Mouse (Mus musculus): ENCODE measurements at regions not wholly inside any gene's neighbourhood (a gene's known extent, or its start where the extent isn't known, plus 50 kb on each side); places are given as distances from the start of the nearest gene placed in this dataset.
A peak's percentile ranks its signal among the peaks of the same experiment; 100 is the strongest.
"Not testable (repeated sequence)": the region's sequence is repeated elsewhere in the genome, so short reads cannot be mapped to it uniquely, and the experiment has no call there.

DNA sequence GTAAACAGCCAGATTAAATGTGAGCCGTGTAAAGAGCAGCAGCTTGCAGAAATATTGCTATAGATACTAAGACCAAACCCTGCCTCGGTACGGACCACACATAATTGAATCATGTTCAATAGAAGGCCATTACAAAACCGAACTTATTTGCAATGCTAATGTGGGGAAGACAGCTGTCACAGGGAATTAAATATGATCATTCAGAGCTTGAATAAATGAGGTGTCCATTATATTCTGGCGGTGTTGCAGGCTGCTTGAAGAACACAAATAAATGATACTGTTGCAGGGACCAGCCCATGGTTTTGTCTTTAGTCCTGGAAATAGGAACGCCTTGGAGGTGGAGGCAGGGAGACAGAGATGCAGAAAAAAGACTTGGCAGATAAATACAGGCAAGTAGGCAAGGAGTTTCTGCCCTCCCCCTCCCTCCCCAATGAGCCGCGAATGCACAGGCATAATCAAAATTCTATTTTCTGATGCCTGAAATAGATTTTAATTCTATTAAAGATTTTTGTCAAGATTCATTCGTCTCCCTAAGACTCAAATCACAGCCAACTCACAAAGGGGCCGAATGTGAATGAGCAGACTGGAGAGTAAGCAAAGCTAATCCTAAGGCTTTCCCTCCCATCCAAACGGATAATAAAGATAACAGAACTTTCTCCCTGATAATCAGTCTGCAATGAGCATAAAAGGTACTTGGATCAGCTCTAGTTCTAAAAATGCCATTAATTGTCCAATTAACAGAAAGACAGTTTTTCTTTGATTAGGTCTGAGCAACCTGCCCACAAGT lies 147.6 kb downstream of the Brms1l start:
- Histone ChIP-seq H3K9me3 (replicated peaks; ENCODE audit: control insufficient read depth, low read length) (no peaks in the 10 kb centered on the region), H3K27ac (ENCODE audit: low read depth, low read length) (peak overlapping the region; percentile 48; the same call in 1 of the 2 replicates), H3K4me2 (ENCODE audit: low read length) (peak overlapping the region; percentile 39), H3K36me3 (ENCODE audit: control insufficient read depth, insufficient read depth, low read length) (no peaks in the 10 kb centered on the region), H3K9ac (ENCODE audit: low read length) (no peak overlapping the region), H3K27me3 (replicated peaks; ENCODE audit: control insufficient read depth, insufficient read depth, low read length) (0 out of 2 replicates have a peak, but pooled peaks cover 2% of the 10 kb centered on the region), H3K4me3 (ENCODE audit: low read depth, low read length) (no peak overlapping the region), H3K4me1 (ENCODE audit: control insufficient read depth, insufficient read depth, low read length) (peaks cover 12% of the 10 kb centered on the region)
- WGBS = 6% methylated on average over 11 of the region's 11 CpGs
- ATAC-seq = peak; percentile 92
- peak; percentile 88 for DNase-seq (ENCODE audit: low spot score)

DNA sequence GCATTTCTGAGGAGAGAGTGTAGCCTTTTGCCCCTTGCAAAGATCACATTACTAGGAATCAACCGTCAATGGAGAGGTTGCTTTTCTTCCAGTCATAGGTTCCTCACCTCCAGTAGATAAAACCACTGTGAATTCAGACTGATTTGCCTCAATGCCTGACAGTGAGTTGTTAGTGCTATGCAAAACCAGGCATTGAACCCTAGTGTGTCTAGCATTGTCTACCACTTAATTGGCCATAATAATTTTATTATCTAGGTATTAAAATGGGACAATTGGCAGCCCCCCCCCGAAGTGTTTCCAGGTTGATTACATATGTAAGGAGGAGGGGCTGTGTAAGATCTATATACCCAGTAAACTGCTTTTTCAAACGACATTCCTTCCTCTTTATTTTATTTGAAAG lies 147.0 kb downstream of the Brms1l start:
- no peak overlapping the region for H3K4me3 ChIP-seq (ENCODE audit: low read depth, low read length)
- peak overlapping the region; percentile 39 for H3K4me2 ChIP-seq (ENCODE audit: low read length)
- H3K9me3 ChIP-seq (replicated peaks; ENCODE audit: control insufficient read depth, low read length) = no peaks in the 10 kb centered on the region
- DNase-seq (ENCODE audit: low spot score) (no peak), ATAC-seq (peak; percentile 59; the same call in 1 of the 2 replicates)
- H3K9ac ChIP-seq (ENCODE audit: low read length) = no peak overlapping the region
- H3K36me3 ChIP-seq (ENCODE audit: control insufficient read depth, insufficient read depth, low read length) = no peaks in the 10 kb centered on the region
- H3K4me1 ChIP-seq (ENCODE audit: control insufficient read depth, insufficient read depth, low read length) = peaks cover 12% of the 10 kb centered on the region
- 31% methylated on average over 3 of the region's 3 CpGs for WGBS
- H3K27me3 ChIP-seq (replicated peaks; ENCODE audit: control insufficient read depth, insufficient read depth, low read length) = 0 out of 2 replicates have a peak, but pooled peaks cover 2% of the 10 kb centered on the region
- peak overlapping the region; percentile 29; the same call in 1 of the 2 replicates for H3K27ac ChIP-seq (ENCODE audit: low read depth, low read length)

DNA sequence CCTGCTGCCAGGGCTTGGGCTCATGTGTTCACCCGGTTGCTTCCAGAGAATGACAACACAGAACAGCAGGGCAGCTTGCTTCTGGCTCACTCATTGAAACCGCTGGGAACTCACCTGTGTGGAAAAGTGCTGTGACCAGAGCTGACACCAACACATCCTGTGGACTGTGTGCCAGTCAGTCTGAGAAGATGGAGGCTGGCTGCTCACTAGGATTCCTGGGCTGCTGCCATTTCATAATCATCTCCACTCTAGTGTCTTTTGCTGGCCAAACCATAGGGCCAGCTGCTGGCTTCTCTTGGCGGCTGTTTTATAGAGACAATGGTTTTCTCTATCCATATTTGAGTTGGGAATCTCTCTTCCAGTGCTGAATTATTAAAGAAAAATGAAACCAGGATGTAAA lies 138.1 kb downstream of the Brms1l start:
- 78% methylated on average over 3 of the region's 3 CpGs for WGBS
- Histone ChIP-seq H3K27ac (ENCODE audit: low read depth, low read length) (no peak overlapping the region), H3K4me1 (ENCODE audit: control insufficient read depth, insufficient read depth, low read length) (no peaks in the 10 kb centered on the region), H3K36me3 (ENCODE audit: control insufficient read depth, insufficient read depth, low read length) (no peaks in the 10 kb centered on the region), H3K27me3 (replicated peaks; ENCODE audit: control insufficient read depth, insufficient read depth, low read length) (no peaks in the 10 kb centered on the region), H3K4me2 (ENCODE audit: low read length) (no peak overlapping the region), H3K4me3 (ENCODE audit: low read depth, low read length) (no peak overlapping the region), H3K9ac (ENCODE audit: low read length) (no peak overlapping the region), H3K9me3 (replicated peaks; ENCODE audit: control insufficient read depth, low read length) (no peaks in the 10 kb centered on the region)
- ATAC-seq (no peak), DNase-seq (ENCODE audit: low spot score) (no peak)

DNA sequence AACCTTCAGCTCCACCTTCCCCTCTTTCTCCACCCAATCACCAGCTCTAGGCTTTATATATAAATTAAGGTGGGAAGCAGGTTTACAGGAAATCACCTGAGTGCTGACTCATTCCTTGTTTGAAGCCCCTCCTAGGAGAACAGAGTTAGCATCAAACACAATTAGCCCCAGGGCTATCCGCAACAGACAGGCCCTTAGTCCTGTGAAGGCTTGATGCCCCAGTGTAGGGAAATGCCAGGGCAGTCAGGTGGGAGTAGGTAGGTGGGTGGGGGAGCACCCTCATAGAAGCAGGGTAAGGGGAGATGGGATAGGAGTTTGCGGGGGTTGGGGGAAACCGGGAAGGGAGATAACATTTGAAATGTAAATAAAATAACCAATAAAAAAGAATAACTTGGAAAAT lies 123.2 kb downstream of the Brms1l start:
- WGBS = 90% methylated on average over 3 of the region's 3 CpGs
- not testable (repeated sequence) for H3K27me3 ChIP-seq (replicated peaks; ENCODE audit: control insufficient read depth, insufficient read depth, low read length); H3K9ac ChIP-seq (ENCODE audit: low read length); H3K4me3 ChIP-seq (ENCODE audit: low read depth, low read length); H3K4me2 ChIP-seq (ENCODE audit: low read length); H3K36me3 ChIP-seq (ENCODE audit: control insufficient read depth, insufficient read depth, low read length); ATAC-seq; H3K4me1 ChIP-seq (ENCODE audit: control insufficient read depth, insufficient read depth, low read length); H3K9me3 ChIP-seq (replicated peaks; ENCODE audit: control insufficient read depth, low read length); DNase-seq (ENCODE audit: low spot score); H3K27ac ChIP-seq (ENCODE audit: low read depth, low read length)

DNA sequence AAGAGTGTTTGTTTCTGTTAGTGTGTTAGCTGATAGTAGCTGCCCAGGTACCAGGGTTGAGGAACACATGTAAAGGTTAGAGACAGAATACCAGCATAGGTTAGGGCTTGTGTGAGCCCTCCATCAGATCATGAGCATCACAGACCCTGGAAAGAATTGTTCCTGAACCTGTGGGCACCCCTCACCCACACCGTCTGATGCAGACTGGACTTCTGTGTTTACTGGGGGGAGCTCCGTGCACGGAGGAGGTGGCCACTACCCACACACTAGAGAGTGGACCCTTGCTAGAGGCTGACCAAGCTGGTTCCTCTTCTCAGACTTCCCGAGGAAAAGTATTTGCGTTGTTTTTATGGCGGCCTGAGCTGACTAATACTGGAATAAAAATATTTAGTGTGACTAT lies 104.4 kb downstream of the Brms1l start:
- DNase-seq (ENCODE audit: low spot score) = no peak
- ATAC-seq = no peak
- Histone ChIP-seq H3K27me3 (replicated peaks; ENCODE audit: control insufficient read depth, insufficient read depth, low read length) (no peaks in the 10 kb centered on the region), H3K4me1 (ENCODE audit: control insufficient read depth, insufficient read depth, low read length) (peaks cover 2% of the 10 kb centered on the region; the same call in 1 of the 2 replicates), H3K9me3 (replicated peaks; ENCODE audit: control insufficient read depth, low read length) (no peaks in the 10 kb centered on the region), H3K27ac (ENCODE audit: low read depth, low read length) (no peak overlapping the region), H3K4me3 (ENCODE audit: low read depth, low read length) (no peak overlapping the region), H3K9ac (ENCODE audit: low read length) (no peak overlapping the region), H3K4me2 (ENCODE audit: low read length) (no peak overlapping the region), H3K36me3 (ENCODE audit: control insufficient read depth, insufficient read depth, low read length) (no peaks in the 10 kb centered on the region)
- WGBS = 89% methylated on average over 6 of the region's 6 CpGs

DNA sequence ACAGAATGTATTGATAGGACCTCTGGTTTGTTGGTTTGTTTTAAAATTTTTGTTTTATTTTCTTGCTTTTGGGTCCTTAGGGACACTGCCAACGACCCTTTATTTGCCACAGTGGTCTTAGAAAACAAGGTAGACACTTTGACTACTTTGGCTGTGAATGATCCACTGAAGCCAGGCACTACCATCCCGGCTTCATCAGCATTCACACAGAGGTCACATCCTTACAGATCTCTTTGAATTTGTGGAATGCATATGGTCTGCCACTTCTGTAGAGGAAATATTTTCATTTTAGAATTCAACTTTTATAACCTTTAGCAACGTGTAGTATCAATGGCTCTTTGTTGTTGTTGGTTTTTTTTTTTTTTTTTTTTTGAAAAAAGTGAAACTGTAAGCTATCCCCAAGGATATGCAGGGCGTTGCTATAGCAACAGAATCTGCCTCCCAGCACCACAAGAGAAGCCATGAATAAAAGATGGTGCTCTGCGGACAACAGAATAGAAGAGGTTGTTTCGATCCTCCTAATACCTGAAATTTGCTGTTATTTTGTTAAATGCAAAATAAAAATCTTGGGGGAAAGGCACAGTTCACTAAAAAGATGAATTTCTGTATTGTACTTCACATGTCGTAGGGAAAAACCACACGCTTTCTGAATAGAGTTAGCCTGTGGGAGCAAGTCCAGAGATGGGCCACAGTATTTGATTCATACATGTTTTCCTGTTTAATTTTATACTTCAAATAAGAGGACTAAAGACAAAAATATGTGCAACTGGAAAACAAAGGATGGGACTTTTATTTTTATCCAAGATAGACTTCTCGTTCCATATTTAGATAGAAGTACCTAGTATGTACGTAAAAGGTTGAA lies 103.4 kb downstream of the Brms1l start:
- H3K9me3 ChIP-seq (replicated peaks; ENCODE audit: control insufficient read depth, low read length) = no peaks in the 10 kb centered on the region
- no peak overlapping the region for H3K4me2 ChIP-seq (ENCODE audit: low read length)
- peak; percentile 89 for ATAC-seq
- H3K4me3 ChIP-seq (ENCODE audit: low read depth, low read length) = no peak overlapping the region
- H3K36me3 ChIP-seq (ENCODE audit: control insufficient read depth, insufficient read depth, low read length) = no peaks in the 10 kb centered on the region
- no peaks in the 10 kb centered on the region for H3K27me3 ChIP-seq (replicated peaks; ENCODE audit: control insufficient read depth, insufficient read depth, low read length)
- peaks cover 2% of the 10 kb centered on the region; the same call in 1 of the 2 replicates for H3K4me1 ChIP-seq (ENCODE audit: control insufficient read depth, insufficient read depth, low read length)
- H3K27ac ChIP-seq (ENCODE audit: low read depth, low read length) = no peak overlapping the region
- WGBS = 43% methylated on average over 10 of the region's 10 CpGs
- H3K9ac ChIP-seq (ENCODE audit: low read length) = no peak overlapping the region
- peak; percentile 87 for DNase-seq (ENCODE audit: low spot score)

DNA sequence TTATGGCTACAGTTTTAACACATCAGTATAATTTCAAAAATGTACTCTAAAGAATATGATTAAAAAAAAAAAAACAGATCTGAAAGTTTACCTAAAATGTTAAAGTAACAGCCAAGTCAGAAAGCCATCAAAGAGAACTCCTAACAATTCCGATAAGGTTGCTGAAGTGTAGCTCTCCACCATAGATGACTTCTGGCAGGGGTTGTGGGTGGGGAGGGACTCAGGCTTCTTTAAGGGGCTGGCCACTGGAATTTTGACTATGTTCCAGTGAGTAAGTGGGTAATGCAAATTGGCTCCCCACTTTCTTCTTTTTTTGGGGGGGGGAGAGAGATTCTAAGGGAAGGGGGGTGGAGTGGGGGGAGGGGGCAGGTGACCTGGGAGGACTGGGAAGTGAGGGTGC lies 98.0 kb downstream of the Brms1l start:
- Histone ChIP-seq H3K27me3 (replicated peaks; ENCODE audit: control insufficient read depth, insufficient read depth, low read length) (0 out of 2 replicates have a peak, but pooled peaks cover 4% of the 10 kb centered on the region), H3K4me2 (ENCODE audit: low read length) (no peak overlapping the region), H3K9ac (ENCODE audit: low read length) (no peak overlapping the region)

DNA sequence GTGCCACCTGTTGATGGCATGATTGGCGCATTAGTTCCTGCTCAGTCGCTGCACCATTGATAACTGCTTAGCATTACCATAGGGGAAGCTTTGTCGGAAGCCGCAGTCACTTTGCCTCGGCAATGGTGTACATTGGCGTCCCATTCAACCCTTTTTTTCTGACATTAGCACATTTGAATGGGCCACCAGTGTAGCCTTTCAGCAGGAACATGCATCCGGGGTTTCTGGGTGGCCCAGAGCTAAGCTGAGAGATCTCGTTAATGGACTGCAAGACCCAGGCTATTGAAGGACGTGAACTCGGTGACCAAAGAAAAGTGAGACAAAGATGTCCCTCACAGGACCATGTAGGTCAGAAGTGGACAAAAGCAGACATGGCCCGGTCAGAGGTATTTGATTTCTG lies 97.3 kb downstream of the Brms1l start:
- H3K4me3 ChIP-seq (ENCODE audit: low read depth, low read length) = no peak overlapping the region
- H3K9me3 ChIP-seq (replicated peaks; ENCODE audit: control insufficient read depth, low read length) = no peaks in the 10 kb centered on the region
- H3K4me1 ChIP-seq (ENCODE audit: control insufficient read depth, insufficient read depth, low read length) = no peaks in the 10 kb centered on the region
- no peak for DNase-seq (ENCODE audit: low spot score)
- peak; percentile 42 for ATAC-seq
- WGBS = 9% methylated on average over 11 of the region's 11 CpGs
- no peaks in the 10 kb centered on the region for H3K36me3 ChIP-seq (ENCODE audit: control insufficient read depth, insufficient read depth, low read length)
- H3K27ac ChIP-seq (ENCODE audit: low read depth, low read length) = no peak overlapping the region
- no peak overlapping the region for H3K4me2 ChIP-seq (ENCODE audit: low read length)
- no peak overlapping the region for H3K9ac ChIP-seq (ENCODE audit: low read length)
- H3K27me3 ChIP-seq (replicated peaks; ENCODE audit: control insufficient read depth, insufficient read depth, low read length) = 0 out of 2 replicates have a peak, but pooled peaks cover 4% of the 10 kb centered on the region

More for the DNA sequence above, 98.0 kb downstream of the Brms1l start:
- no peaks in the 10 kb centered on the region for H3K9me3 ChIP-seq (replicated peaks; ENCODE audit: control insufficient read depth, low read length)
- no peak overlapping the region for H3K4me3 ChIP-seq (ENCODE audit: low read depth, low read length)
- H3K4me1 ChIP-seq (ENCODE audit: control insufficient read depth, insufficient read depth, low read length) = no peaks in the 10 kb centered on the region
- ATAC-seq (no peak), DNase-seq (ENCODE audit: low spot score) (no peak)
- 24% methylated on average over 1 of the region's 1 CpGs for WGBS
- no peaks in the 10 kb centered on the region for H3K36me3 ChIP-seq (ENCODE audit: control insufficient read depth, insufficient read depth, low read length)
- no peak overlapping the region for H3K27ac ChIP-seq (ENCODE audit: low read depth, low read length)

Measured in forebrain, embryonic 14.5 days (tissue).